Mouse (Mus musculus) myocyte (in vitro differentiated cells): ENCODE data around the gene Frzb. TPM values are rescaled to one million over a fixed set of nuclear protein-coding genes. Genes with fewer than 3 reads are reported as not detected.
A peak's percentile ranks its signal among the peaks of the same experiment; 100 is the strongest.

Experiments
- H3K27me3 ChIP-seq: one replicate; pipeline ENCODE4 v1.6.1; 2011; ENCODE audit not compliant: control insufficient read depth, insufficient read depth, insufficient read length
- H3K36me3 ChIP-seq: one replicate; pipeline ENCODE4 v1.6.1; 2011; ENCODE audit not compliant: control insufficient read depth, insufficient read depth
- H3K4me2 ChIP-seq: one replicate; pipeline ENCODE4 v1.6.1; 2011; ENCODE audit warnings: low read depth, control low read depth
- H3K4me3 ChIP-seq: one replicate; pipeline ENCODE4 v1.5.1; 2011; ENCODE audit warnings: mild to moderate bottlenecking, control low read depth, moderate library complexity
- H3K79me2 ChIP-seq: one replicate; pipeline ENCODE4 v1.6.1; 2011; ENCODE audit not compliant: control insufficient read depth, insufficient read depth
- H3ac ChIP-seq: one replicate; pipeline ENCODE4 v1.6.1; 2011; ENCODE audit not compliant: control insufficient read depth, insufficient read length
- CEBPB ChIP-seq: IDR thresholded peaks from 2 replicates; pipeline ENCODE4 v1.6.1; 2011; ENCODE audit warnings: mild to moderate bottlenecking, moderate library complexity; ENCODE audit not compliant: poor library complexity, insufficient read depth, severe bottlenecking
- E2F4 ChIP-seq: IDR thresholded peaks from one replicate; pipeline ENCODE4 v1.6.1; 2011; ENCODE audit warnings: mild to moderate bottlenecking, control low read depth, moderate library complexity; ENCODE audit not compliant: insufficient read depth
- MAX ChIP-seq: IDR thresholded peaks from one replicate; pipeline ENCODE4 v1.6.1; 2011; ENCODE audit warnings: low read depth, mild to moderate bottlenecking, control low read depth
- MYOD1 ChIP-seq, 3 experiments: IDR thresholded peaks; one replicate each; pipeline ENCODE4 v1.6.1; 2011; ENCODE audit warnings: control low read depth in 2 of 3, low read depth in 2 of 3, mild to moderate bottlenecking in 2 of 3, moderate library complexity in 1 of 3; ENCODE audit not compliant: insufficient read length in 2 of 3, control insufficient read depth in 1 of 3
- MYOG ChIP-seq, 3 experiments: IDR thresholded peaks; one replicate each; pipeline ENCODE4 v1.6.1; 2011; ENCODE audit warnings: control low read depth in 2 of 3, low read depth in 2 of 3, mild to moderate bottlenecking in 2 of 3; ENCODE audit not compliant: insufficient read length in 2 of 3, control insufficient read depth in 1 of 3, insufficient read depth in 1 of 3
- POLR2A ChIP-seq: IDR thresholded peaks from one replicate; pipeline ENCODE4 v1.6.1; 2011; ENCODE audit warnings: low read depth, mild to moderate bottlenecking, control low read depth, moderate library complexity; ENCODE audit not compliant: insufficient read length
- POLR2AphosphoS2 ChIP-seq: IDR thresholded peaks from one replicate; pipeline ENCODE4 v1.6.1; 2011; ENCODE audit warnings: low read depth, control low read depth; ENCODE audit not compliant: insufficient read length
- REST ChIP-seq: IDR thresholded peaks from one replicate; pipeline ENCODE4 v1.6.1; 2011; ENCODE audit warnings: mild to moderate bottlenecking, control low read depth, moderate library complexity; ENCODE audit not compliant: insufficient read depth, insufficient read length
- SRF ChIP-seq: IDR thresholded peaks from one replicate; pipeline ENCODE4 v1.6.1; 2011; ENCODE audit warnings: low read depth; ENCODE audit not compliant: control insufficient read depth, insufficient read length
- TCF12 ChIP-seq: IDR thresholded peaks from one replicate; pipeline ENCODE4 v1.6.1; 2011; ENCODE audit warnings: mild to moderate bottlenecking, control low read depth; ENCODE audit not compliant: poor library complexity, insufficient read depth, severe bottlenecking
- TCF3 ChIP-seq: IDR thresholded peaks from one replicate; pipeline ENCODE4 v1.6.1; 2011; ENCODE audit warnings: low read depth, control low read depth; ENCODE audit not compliant: insufficient read length
- USF1 ChIP-seq: IDR thresholded peaks from one replicate; pipeline ENCODE4 v1.6.1; 2011; ENCODE audit warnings: low read depth, mild to moderate bottlenecking, control low read depth, moderate library complexity
- polyA plus RNA-seq: library from polyadenylated mRNA; unstranded; fragments of >200 nt; fragmentation: generic; extraction: Trizol; gene quantifications from one replicate; pipeline ENCODE4 v1.2.1, GENCODE M21; 2012; ENCODE audit warnings: missing spikeins

Frzb gene
- polyA plus RNA-seq, 1 experiment: 0.06 TPM

DNA sequence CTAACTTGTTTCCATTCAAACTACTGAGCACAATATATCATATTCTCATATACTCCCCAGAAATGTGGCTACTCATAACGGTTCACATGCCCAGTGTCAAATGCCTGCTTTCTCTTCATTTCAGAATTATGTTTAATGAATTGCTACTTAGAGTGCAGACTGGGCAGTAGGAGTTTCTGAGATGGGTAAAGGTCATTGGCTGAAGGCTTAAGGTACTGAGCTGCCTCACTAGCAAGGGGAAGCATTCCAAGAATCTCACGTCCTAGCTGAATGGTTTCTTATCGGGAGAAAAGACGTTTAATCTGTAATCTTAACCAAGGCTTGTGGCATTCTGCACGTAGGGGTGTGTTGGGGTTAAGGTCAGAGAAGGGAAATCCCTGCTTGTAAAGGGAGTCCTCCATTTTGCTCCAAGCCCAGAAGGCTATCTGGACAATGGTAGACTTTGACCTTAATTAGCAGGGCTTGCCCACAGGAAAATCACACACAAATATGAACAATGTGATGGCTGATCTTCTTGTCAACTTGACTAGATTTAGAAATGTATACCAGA lies 26.9 kb upstream of the Frzb start:
- no peak for TF ChIP-seq MYOD1 (IDR thresholded peaks at IDR 0.05; ENCODE audit: control insufficient read depth in 1 of 3, insufficient read length in 2 of 3, low read depth in 2 of 3)
- no peak for TF ChIP-seq TCF3
- TF ChIP-seq POLR2A: no peak
- no peak for TF ChIP-seq CEBPB
- no peak for TF ChIP-seq REST
- no peak for TF ChIP-seq POLR2AphosphoS2
- no peak for TF ChIP-seq TCF12
- no peak for TF ChIP-seq MAX
- TF ChIP-seq E2F4: no peak
- no peak for TF ChIP-seq SRF
- Histone ChIP-seq H3K4me3 (no peak overlapping the region), H3K79me2 (no peaks in the 10 kb centered on the region), H3K36me3 (no peaks in the 10 kb centered on the region), H3K27me3 (no peaks in the 10 kb centered on the region), H3K4me2 (no peak overlapping the region), H3ac (no peak overlapping the region)

DNA sequence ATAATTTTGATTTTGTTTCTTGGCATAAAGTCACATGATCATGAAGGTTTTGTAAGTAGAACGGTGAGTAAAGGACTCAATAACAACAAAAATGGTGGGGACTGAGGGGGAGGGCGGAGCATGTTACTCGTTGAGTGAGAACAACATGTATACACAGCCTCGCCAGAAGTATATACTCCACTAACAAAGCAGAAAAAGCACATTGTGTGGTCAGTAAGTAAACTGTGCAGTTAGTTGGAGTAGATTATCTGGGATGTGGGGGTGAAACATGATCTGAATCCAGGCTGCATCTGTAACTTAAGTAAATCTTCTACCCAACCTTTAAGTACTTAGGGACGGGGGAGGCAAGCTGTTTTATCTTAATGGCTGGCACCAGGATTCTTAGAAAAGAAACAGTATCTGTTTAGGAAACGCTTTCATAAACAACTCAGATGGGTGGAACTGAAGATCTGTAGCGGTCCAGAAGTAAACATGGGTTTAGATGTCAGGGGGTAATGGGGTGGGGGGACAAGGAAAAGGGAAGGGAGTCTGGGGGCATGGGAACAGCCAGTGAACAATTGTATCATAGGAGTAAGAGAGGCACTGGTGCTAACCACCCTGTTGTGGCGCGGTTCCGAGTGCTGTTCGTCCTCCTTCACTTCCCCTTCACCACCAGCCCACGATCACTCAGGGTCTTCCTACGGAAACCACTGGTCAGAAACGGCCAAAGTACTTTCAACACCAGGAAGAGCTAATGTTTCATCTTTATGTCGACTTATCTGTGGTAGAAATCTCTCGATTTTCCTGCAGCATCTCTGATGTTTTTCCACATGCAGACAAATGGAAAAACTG lies 18.8 kb upstream of the Frzb start:
- Histone ChIP-seq H3K4me3 (no peak overlapping the region), H3K79me2 (no peaks in the 10 kb centered on the region), H3K4me2 (no peak overlapping the region), H3ac (no peak overlapping the region), H3K27me3 (no peaks in the 10 kb centered on the region), H3K36me3 (no peaks in the 10 kb centered on the region)
- no peak for TF ChIP-seq USF1
- TF ChIP-seq SRF: no peak
- TF ChIP-seq CEBPB: no peak
- no peak for TF ChIP-seq MYOD1 (IDR thresholded peaks at IDR 0.05; ENCODE audit: control insufficient read depth in 1 of 3, insufficient read length in 2 of 3, low read depth in 2 of 3)
- no peak for TF ChIP-seq MYOG (IDR thresholded peaks at IDR 0.05; ENCODE audit: control insufficient read depth in 1 of 3, insufficient read depth in 1 of 3, insufficient read length in 2 of 3, low read depth in 2 of 3)
- TF ChIP-seq POLR2AphosphoS2: no peak
- no peak for TF ChIP-seq E2F4
- TF ChIP-seq TCF3: no peak
- TF ChIP-seq REST: no peak

DNA sequence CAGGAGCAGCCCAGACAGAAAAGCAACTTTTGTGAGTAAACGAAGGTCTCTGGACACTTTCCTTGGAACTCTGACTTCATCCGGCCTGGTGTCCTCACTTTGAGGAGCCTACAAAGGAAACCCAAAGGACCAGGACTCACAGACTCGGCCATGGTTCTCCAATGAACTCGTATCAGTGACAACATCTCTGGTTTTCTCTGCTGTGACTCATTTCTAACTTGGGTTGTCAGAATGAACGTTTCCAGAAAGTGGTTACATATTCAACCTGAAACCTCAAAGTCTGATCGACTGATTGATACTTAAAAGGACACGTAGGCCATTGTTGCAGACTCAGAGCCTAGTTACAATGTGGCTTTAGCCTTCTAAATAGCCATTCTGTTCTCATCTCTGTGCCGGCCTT lies 14.4 kb upstream of the Frzb start:
- H3K4me3 ChIP-seq: no peak overlapping the region
- TF ChIP-seq E2F4 (no peak), POLR2A (no peak), CEBPB (no peak), MYOD1 (IDR thresholded peaks at IDR 0.05; ENCODE audit: control insufficient read depth in 1 of 3, insufficient read length in 2 of 3, low read depth in 2 of 3) (no peak), MAX (no peak), MYOG (IDR thresholded peaks at IDR 0.05; ENCODE audit: control insufficient read depth in 1 of 3, insufficient read depth in 1 of 3, insufficient read length in 2 of 3, low read depth in 2 of 3) (no peak), POLR2AphosphoS2 (no peak), TCF3 (no peak), REST (no peak), SRF (no peak), USF1 (no peak), TCF12 (no peak)
- no peaks in the 10 kb centered on the region for H3K36me3 ChIP-seq
- H3K79me2 ChIP-seq: no peaks in the 10 kb centered on the region
- H3ac ChIP-seq: no peak overlapping the region
- no peak overlapping the region for H3K4me2 ChIP-seq
- H3K27me3 ChIP-seq: no peaks in the 10 kb centered on the region

DNA sequence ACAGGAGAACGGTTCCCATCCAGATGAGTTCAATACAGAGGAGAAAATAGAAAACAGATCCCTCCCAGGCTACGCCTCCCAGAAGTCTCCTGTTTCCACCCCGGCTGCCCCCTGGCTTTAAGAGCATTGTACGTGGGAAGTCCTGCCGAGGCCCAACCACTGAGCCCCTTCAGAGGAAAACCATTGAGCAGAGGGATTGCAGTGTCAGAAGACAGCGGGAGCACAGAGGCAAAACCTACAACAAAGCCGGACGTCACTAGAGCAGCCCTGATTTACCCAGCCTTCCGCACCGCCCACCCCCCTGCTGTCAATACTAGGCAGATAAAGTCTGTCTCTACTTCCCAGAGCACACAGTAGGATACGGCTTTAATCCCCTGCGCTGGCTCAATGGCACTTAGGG lies 806 bp upstream of the Frzb start:
- Histone ChIP-seq H3K79me2 (no peaks in the 10 kb centered on the region), H3K4me2 (peak overlapping the region; percentile 99), H3ac (no peak overlapping the region), H3K27me3 (peaks cover 8% of the 10 kb centered on the region), H3K36me3 (no peaks in the 10 kb centered on the region), H3K4me3 (peak overlapping the region; percentile 30)
- TF ChIP-seq MYOG (IDR thresholded peaks at IDR 0.05; ENCODE audit: control insufficient read depth in 1 of 3, insufficient read depth in 1 of 3, insufficient read length in 2 of 3, low read depth in 2 of 3): no peak
- TF ChIP-seq MYOD1 (IDR thresholded peaks at IDR 0.05; ENCODE audit: control insufficient read depth in 1 of 3, insufficient read length in 2 of 3, low read depth in 2 of 3): no peak
- no peak for TF ChIP-seq MAX
- no peak for TF ChIP-seq REST
- TF ChIP-seq POLR2AphosphoS2: no peak
- TF ChIP-seq SRF: no peak
- TF ChIP-seq E2F4: no peak
